Mouse (Mus musculus) forebrain, embryonic 14.5 days (tissue): ENCODE data around the gene Poc1b. TPM values are rescaled to one million over a fixed set of nuclear protein-coding genes. Genes with fewer than 3 reads are reported as not detected.
"Not testable (repeated sequence)": the region's sequence is repeated elsewhere in the genome, so short reads cannot be mapped to it uniquely, and the experiment has no call there.

Source experiments
- ATAC-seq: fragments of 200-750 bp; cut with Nextera tagmentation; 2 replicates; pipeline ENCODE4 v1.8.0; 2017; ENCODE audit warnings: mild to moderate bottlenecking, moderate library complexity
- DNase-seq: peaks from one replicate; pipeline ENCODE4 v3.0.0-alpha.2; 2015; ENCODE audit warnings: low spot score
- H3K27ac ChIP-seq: fragments of 300-500 bp; sonication (generic); 2 replicates; pipeline ENCODE4 v1.5.1; 2014; ENCODE audit warnings: low read depth, mild to moderate bottlenecking, control low read depth, low read length, moderate library complexity
- H3K27me3 ChIP-seq: fragments of 300-500 bp; sonication (generic); replicated peaks from 2 replicates; pipeline ENCODE4 v1.6.1; 2014; ENCODE audit warnings: low read length, control low read depth, mixed read lengths; ENCODE audit not compliant: control insufficient read depth, insufficient read depth
- H3K36me3 ChIP-seq: fragments of 300-500 bp; sonication (generic); 2 replicates; pipeline ENCODE4 v1.6.1; 2014; ENCODE audit warnings: low read length, control low read depth; ENCODE audit not compliant: control insufficient read depth, insufficient read depth
- H3K4me1 ChIP-seq: fragments of 300-500 bp; sonication (generic); 2 replicates; pipeline ENCODE4 v1.6.1; 2014; ENCODE audit warnings: antibody characterized with exemption, low read length, control low read depth; ENCODE audit not compliant: control insufficient read depth, insufficient read depth
- H3K4me2 ChIP-seq: fragments of 300-500 bp; sonication (generic); 2 replicates; pipeline ENCODE4 v1.6.1; 2014; ENCODE audit warnings: mild to moderate bottlenecking, control low read depth, low read length
- H3K4me3 ChIP-seq: fragments of 300-500 bp; sonication (generic); 2 replicates; pipeline ENCODE4 v1.5.1; 2014; ENCODE audit warnings: low read depth, low read length, control low read depth
- H3K9ac ChIP-seq: fragments of 300-500 bp; sonication (generic); 2 replicates; pipeline ENCODE4 v1.6.1; 2014; ENCODE audit warnings: mild to moderate bottlenecking, low read length, control low read depth, moderate library complexity
- H3K9me3 ChIP-seq: fragments of 300-500 bp; sonication (generic); replicated peaks from 2 replicates; pipeline ENCODE4 v1.6.1; 2016; ENCODE audit warnings: low read length, control low read depth, mixed read lengths; ENCODE audit not compliant: control insufficient read depth
- WGBS: fragments of 180-500 bp; shearing (Covaris S2); extraction: QIAGEN DNeasy Blood & Tissue Kit; methylation state at CpG from one replicate; pipeline ENCODE4 v1.1.7; 2014; 5-methylcytosine and 5-hydroxymethylcytosine counted together
- polyA plus RNA-seq: library from polyadenylated mRNA; unstranded; fragments of >200 nt; fragmentation: Nextera tagmentation; extraction: Ambion mirVana; gene quantifications from 2 replicates; pipeline ENCODE4 v1.2.1, GENCODE M21; 2014

Poc1b gene
- polyA plus RNA-seq, 1 experiment from 2014 or later, result 20.8 TPM

DNA sequence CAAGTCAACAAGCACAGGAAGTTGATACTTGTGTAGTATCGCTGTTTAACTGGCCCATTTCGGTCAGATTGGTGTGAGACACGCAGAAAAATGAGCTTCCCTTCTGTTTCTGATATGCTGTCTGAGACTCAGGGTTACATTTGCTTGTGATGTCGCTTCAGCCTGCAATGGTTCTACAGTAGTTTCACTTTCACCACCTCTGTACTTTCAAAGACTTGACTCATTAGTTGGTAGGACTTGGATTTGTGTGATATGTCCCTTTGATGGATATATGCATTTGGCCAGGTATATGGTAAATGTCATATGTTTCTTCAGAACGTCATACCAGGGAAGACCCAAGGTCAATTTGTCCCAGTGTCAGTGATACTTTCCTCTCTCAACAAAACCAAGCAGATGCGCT is 104.2 kb downstream of the Poc1b start:
- ATAC-seq, result no peak
- Histone ChIP-seq H3K27ac (no peak overlapping the region), H3K4me2 (no peak overlapping the region), H3K27me3 (no peaks in the 10 kb centered on the region), H3K36me3 (no peaks in the 10 kb centered on the region), H3K4me3 (no peak overlapping the region), H3K9me3 (no peaks in the 10 kb centered on the region), H3K9ac (no peak overlapping the region), H3K4me1 (no peaks in the 10 kb centered on the region)
- WGBS, result 93% methylated on average over 6 of the region's 6 CpGs
- DNase-seq, result no peak

DNA sequence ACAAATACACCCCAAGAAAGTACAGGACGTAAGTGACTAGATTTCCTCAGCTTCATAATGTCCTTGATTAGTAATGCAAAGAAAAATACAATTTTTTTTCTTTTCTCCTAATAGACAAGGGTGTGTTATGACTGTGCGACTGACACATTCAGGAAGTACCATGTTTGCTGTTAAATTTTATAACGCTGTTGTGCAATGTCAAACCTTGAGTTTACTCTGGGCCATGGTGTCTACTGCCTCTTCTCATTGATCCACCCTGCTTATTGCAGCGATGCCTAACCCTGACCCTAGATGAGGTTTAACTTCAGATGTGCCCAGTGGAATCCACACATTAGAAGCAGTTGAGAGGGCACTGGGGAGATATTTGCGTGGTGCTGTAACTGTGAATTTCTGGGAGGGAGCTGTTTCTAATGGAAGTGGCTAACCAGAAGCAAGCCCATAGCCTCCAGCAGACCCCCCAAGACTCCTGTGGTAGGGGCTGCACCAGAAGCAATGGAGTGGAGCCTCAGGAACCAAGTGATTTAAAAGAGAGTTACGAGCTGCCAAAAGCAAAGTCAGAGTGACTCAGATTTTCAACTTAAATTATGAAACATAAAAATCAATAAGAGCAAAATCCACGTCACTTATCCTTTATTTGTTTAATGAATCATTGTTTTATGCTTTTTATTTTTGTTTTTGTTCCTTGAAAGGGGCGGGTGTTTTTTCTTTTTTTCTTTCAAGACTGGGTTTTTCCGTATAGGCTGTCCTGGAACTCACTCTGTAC is 104.8 kb downstream of the Poc1b start:
- Histone ChIP-seq H3K4me1 (no peaks in the 10 kb centered on the region), H3K36me3 (no peaks in the 10 kb centered on the region), H3K4me2 (no peak overlapping the region), H3K27me3 (no peaks in the 10 kb centered on the region), H3K4me3 (no peak overlapping the region), H3K9ac (no peak overlapping the region), H3K27ac (no peak overlapping the region), H3K9me3 (no peaks in the 10 kb centered on the region)
- DNase-seq (no peak), ATAC-seq (no peak)
- WGBS, result 91% methylated on average over 9 of the region's 9 CpGs

DNA sequence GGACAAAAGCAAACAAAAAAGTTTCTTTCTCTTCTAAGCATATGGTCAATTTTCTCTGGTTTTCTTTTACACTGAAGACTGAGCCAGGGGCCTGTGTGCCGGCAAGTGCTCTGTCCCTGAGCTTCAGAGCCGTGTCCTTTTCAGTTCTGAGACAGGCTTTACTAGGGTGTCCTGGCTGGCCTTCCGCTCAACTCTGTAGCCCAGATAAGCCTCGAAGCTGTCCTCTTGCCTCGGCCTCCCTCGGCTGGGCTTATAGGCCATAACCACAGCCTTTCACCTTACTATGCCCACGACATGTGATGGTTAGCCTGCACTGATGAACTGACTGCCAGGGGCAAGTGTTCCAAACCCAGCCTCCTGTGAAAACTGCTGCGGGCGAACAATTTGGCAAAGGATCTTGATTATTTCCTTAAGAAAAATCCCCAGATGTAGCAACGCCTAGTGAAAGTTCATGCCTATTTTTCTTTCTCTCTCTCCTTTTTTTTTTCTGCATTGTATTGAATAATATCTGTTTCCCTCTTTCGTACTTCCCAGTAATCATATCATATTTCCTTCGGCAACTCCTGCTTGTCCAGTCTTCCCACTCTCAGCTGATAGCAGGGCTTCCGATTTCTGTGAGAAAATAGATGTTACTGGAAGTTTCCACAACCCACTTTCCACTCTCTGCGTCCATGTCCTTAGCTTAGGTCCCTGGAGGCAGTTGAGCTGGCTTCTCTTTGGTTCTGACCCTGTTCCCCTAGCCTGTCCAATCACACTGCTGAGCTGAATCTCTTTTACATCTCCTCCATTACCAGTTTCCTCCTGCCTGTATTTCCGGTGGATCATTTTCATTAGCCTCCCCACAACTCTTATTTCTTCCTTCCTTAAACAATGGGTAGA is 107.8 kb downstream of the Poc1b start:
- Histone ChIP-seq H3K27ac (no peak overlapping the region), H3K9me3 (no peaks in the 10 kb centered on the region), H3K27me3 (no peaks in the 10 kb centered on the region), H3K36me3 (no peaks in the 10 kb centered on the region), H3K9ac (no peak overlapping the region), H3K4me1 (no peaks in the 10 kb centered on the region), H3K4me3 (no peak overlapping the region), H3K4me2 (no peak overlapping the region)
- ATAC-seq, result no peak
- no peak for DNase-seq
- WGBS, result 92% methylated on average over 15 of the region's 15 CpGs

DNA sequence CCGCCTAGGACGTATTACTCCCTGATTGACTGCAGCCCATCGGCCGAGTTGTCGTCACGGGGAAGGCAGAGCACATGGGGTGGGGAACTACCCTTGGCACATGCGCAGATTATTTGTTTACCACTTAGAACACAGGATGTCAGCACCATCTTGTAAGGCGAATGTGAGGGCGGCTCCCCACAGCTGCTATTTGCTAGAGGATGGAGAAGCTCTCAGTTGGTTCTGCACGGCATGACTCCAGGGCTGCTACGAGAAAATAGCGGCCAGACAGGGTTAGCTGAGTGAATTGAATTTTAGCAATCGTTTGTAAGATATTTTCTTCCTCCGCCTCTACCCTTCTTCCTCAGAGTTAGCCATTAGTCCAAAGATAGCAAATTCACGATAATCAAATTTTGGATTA is 109.7 kb downstream of the Poc1b start:
- not testable (repeated sequence) for H3K9me3 ChIP-seq, H3K4me2 ChIP-seq, H3K27ac ChIP-seq, H3K9ac ChIP-seq, DNase-seq, H3K36me3 ChIP-seq, H3K4me3 ChIP-seq, H3K27me3 ChIP-seq, ATAC-seq, H3K4me1 ChIP-seq
- WGBS, result 83% methylated on average over 15 of the region's 15 CpGs

DNA sequence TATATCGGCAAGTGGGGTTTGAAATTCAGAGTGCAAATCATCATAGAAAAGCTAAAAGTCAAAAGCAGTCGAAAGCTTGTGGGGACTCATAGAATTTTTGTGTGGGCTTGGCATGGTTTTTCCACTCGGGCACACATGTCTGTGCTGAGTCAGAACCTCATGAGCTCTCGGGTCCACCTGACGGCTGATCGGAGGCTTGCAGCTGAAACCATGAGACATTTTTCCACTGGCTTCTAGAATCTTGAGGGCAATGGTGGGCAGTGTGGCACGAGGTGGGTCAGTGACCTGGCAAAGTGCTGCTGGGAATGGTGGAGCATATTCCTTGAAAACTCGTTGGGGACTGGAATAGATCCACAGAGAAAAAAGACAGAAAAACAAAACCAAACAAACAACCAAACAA is 114.7 kb downstream of the Poc1b start:
- Histone ChIP-seq H3K4me2 (no peak overlapping the region), H3K9ac (no peak overlapping the region), H3K4me3 (no peak overlapping the region), H3K27me3 (no peaks in the 10 kb centered on the region), H3K9me3 (no peaks in the 10 kb centered on the region), H3K36me3 (no peaks in the 10 kb centered on the region), H3K4me1 (no peaks in the 10 kb centered on the region), H3K27ac (no peak overlapping the region)
- no peak for DNase-seq
- WGBS, result 95% methylated on average over 8 of the region's 8 CpGs
- ATAC-seq, result no peak

- Histone ChIP-seq H3K9ac (no peak overlapping the region), H3K27ac (no peak overlapping the region), H3K4me1 (peaks cover 2% of the 10 kb centered on the region; the same call in 1 of the 2 replicates), H3K27me3 (no peaks in the 10 kb centered on the region), H3K36me3 (no peaks in the 10 kb centered on the region), H3K4me3 (no peak overlapping the region), H3K9me3 (no peaks in the 10 kb centered on the region), H3K4me2 (no peak overlapping the region)
- no peak for DNase-seq
- WGBS, result 83% methylated on average over 5 of the region's 5 CpGs
- ATAC-seq, result no peak
Measured at GRCm38 (mm10) chr10:99222726-99223125, 115.9 kb downstream of the Poc1b start.

- Histone ChIP-seq H3K27me3 (no peaks in the 10 kb centered on the region), H3K9me3 (no peaks in the 10 kb centered on the region), H3K4me1 (peaks cover 11% of the 10 kb centered on the region), H3K9ac (no peak overlapping the region), H3K27ac (no peak overlapping the region), H3K36me3 (no peaks in the 10 kb centered on the region), H3K4me3 (no peak overlapping the region), H3K4me2 (no peak overlapping the region)
- ATAC-seq (no peak), DNase-seq (no peak)
- WGBS, result 55% methylated on average over 3 of the region's 3 CpGs
Measured at GRCm38 (mm10) chr10:99224218-99224617, 117.4 kb downstream of the Poc1b start.

DNA sequence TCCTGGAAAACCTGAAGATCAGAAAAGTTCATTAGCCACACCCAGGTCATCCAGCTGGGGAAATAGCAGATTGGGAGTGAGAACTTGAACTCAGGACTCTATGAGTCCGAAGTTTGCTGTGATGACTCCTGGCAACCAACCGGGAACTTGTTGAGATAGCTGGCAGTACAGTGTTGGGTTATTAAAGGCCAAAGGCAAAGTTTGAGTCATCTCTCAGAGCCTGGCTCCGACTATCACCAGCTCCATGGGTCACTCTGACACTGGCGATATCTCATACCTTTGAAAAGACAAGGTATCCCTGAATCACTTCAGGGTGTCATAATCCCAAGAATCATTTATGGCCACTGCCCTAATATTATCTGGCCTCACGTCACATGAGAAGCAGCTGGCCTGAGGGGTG is 119.9 kb downstream of the Poc1b start:
- H3K4me1 ChIP-seq, result peaks cover 11% of the 10 kb centered on the region
- WGBS, result 95% methylated on average over 5 of the region's 5 CpGs
- no peak overlapping the region for H3K27ac ChIP-seq
- DNase-seq (no peak), ATAC-seq (no peak)
- H3K9me3 ChIP-seq, result no peaks in the 10 kb centered on the region
- no peak overlapping the region for H3K4me3 ChIP-seq
- no peaks in the 10 kb centered on the region for H3K27me3 ChIP-seq
- H3K4me2 ChIP-seq, result no peak overlapping the region
- H3K36me3 ChIP-seq, result no peaks in the 10 kb centered on the region
- H3K9ac ChIP-seq, result no peak overlapping the region
